Mouse (Mus musculus) gastrocnemius, adult 18-20 months (tissue): ENCODE data around the gene S100a3. TPM values are rescaled to one million over a fixed set of nuclear protein-coding genes. Genes with fewer than 3 reads are reported as not detected.

ENCODE experiments used
- DNase-seq: peaks from one replicate; pipeline ENCODE4 v3.0.0; 2021; ENCODE audit warnings: low spot score
- long read RNA-seq, 2 experiments: library from polyadenylated mRNA; stranded (forward); transcript quantifications; one replicate each; pipeline ENCODE4 v2.0.0; 2021
- total RNA-seq, 2 experiments: library from RNA; stranded (reverse); gene quantifications; 2 replicates each; pipeline ENCODE4 v1.2.3; 2021

The S100a3 gene
- total RNA-seq: not detected
- long read RNA-seq, experiment 1: 0 reads
- long read RNA-seq, experiment 2: 0 reads

GRCm38 (mm10) chr3:90560008-90560628 lies at the start of gene S100a3:
Gene S100a3, plus strand, starts transcription at chr3:90560578.
- no peak for DNase-seq

GRCm38 (mm10) chr3:90512276-90512675 lies 48.1 kb upstream of the S100a3 start:
- peak; percentile 32 for DNase-seq

GRCm38 (mm10) chr3:90512948-90513642 lies 47.3 kb upstream of the S100a3 start:
- DNase-seq: no peak

- peak; percentile 85 for DNase-seq
These were observed 46.4 kb upstream of the S100a3 start, which contains the start of the genes S100a1 and S100a13 for GRCm38 (mm10) chr3:90513796-90514590. Gene S100a1, minus strand, starts transcription at chr3:90514392. Gene S100a13, plus strand, starts transcription at chr3:90514435.

- DNase-seq: peak; percentile 82
These were observed 45.7 kb upstream of the S100a3 start for GRCm38 (mm10) chr3:90514691-90515090.

GRCm38 (mm10) chr3:90515242-90515641 lies 45.1 kb upstream of the S100a3 start:
- DNase-seq: peak; percentile 55

- DNase-seq: no peak
These were observed 44.6 kb upstream of the S100a3 start for GRCm38 (mm10) chr3:90515789-90516188.

- no peak for DNase-seq
These were observed 42.7 kb upstream of the S100a3 start for GRCm38 (mm10) chr3:90517711-90518110.

- DNase-seq: peak; percentile 70
These were observed 35.0 kb upstream of the S100a3 start for GRCm38 (mm10) chr3:90525421-90525820.

GRCm38 (mm10) chr3:90526076-90526475 lies 34.3 kb upstream of the S100a3 start:
- no peak for DNase-seq

- DNase-seq: no peak
These were observed 33.8 kb upstream of the S100a3 start, which contains the start of gene S100a14 for GRCm38 (mm10) chr3:90526580-90526979. Gene S100a14, plus strand, starts transcription at chr3:90526856.

GRCm38 (mm10) chr3:90527291-90527873 lies 33.0 kb upstream of the S100a3 start:
- no peak for DNase-seq

GRCm38 (mm10) chr3:90531713-90532112 lies 28.7 kb upstream of the S100a3 start:
- DNase-seq: no peak

GRCm38 (mm10) chr3:90535446-90535845 lies 24.9 kb upstream of the S100a3 start:
- no peak for DNase-seq

GRCm38 (mm10) chr3:90537141-90537904 lies 23.1 kb upstream of the S100a3 start, which contains the start of gene S100a16:
Gene S100a16, plus strand, starts transcription at chr3:90537254.
- DNase-seq: peak; percentile 89

- DNase-seq: no peak
These were observed 22.5 kb upstream of the S100a3 start for GRCm38 (mm10) chr3:90537905-90538296.

- no peak for DNase-seq
These were observed 19.5 kb upstream of the S100a3 start for GRCm38 (mm10) chr3:90540904-90541303.

GRCm38 (mm10) chr3:90549676-90550420 lies 10.5 kb upstream of the S100a3 start:
- DNase-seq: no peak

- no peak for DNase-seq
These were observed 10.0 kb upstream of the S100a3 start for GRCm38 (mm10) chr3:90550421-90550790.

- no peak for DNase-seq
These were observed 8.1 kb upstream of the S100a3 start for GRCm38 (mm10) chr3:90552231-90552630.
